Mouse (Mus musculus) midbrain, embryonic 14.5 days (tissue): ENCODE measurements around the gene Atf5. TPM values are rescaled to one million over a fixed set of nuclear protein-coding genes. Genes with fewer than 3 reads are reported as not detected.

ENCODE experiments used
- ATAC-seq: fragments of 200-750 bp; cut with Nextera tagmentation; 2 replicates; pipeline ENCODE4 v1.8.0; 2017; ENCODE audit warnings: moderate number of reproducible peaks, moderate library complexity; ENCODE audit not compliant: low FRiP score, low TSS enrichment
- DNase-seq: peaks from one replicate; pipeline ENCODE4 v3.0.0-alpha.2; 2015
- H3K27ac ChIP-seq: fragments of 300-500 bp; sonication (generic); replicated peaks from 2 replicates; pipeline ENCODE4 v1.5.1; 2014; ENCODE audit warnings: mild to moderate bottlenecking, low read depth, low read length, moderate library complexity
- H3K27me3 ChIP-seq: fragments of 300-500 bp; sonication (generic); 2 replicates; pipeline ENCODE4 v1.6.1; 2014; ENCODE audit warnings: low read length, control low read depth, mixed read lengths; ENCODE audit not compliant: control insufficient read depth, insufficient read depth
- H3K36me3 ChIP-seq: fragments of 300-500 bp; sonication (generic); 2 replicates; pipeline ENCODE4 v1.6.1; 2014; ENCODE audit warnings: low read length, control low read depth; ENCODE audit not compliant: control insufficient read depth, insufficient read depth
- H3K4me1 ChIP-seq: fragments of 300-500 bp; sonication (generic); 2 replicates; pipeline ENCODE4 v1.6.1; 2014; ENCODE audit warnings: mild to moderate bottlenecking, antibody characterized with exemption, low read length, control low read depth; ENCODE audit not compliant: control insufficient read depth, insufficient read depth
- H3K4me2 ChIP-seq: fragments of 300-500 bp; sonication (generic); 2 replicates; pipeline ENCODE4 v1.6.1; 2014; ENCODE audit warnings: mild to moderate bottlenecking, low read length, moderate library complexity
- H3K4me3 ChIP-seq: fragments of 300-500 bp; sonication (generic); replicated peaks from 2 replicates; pipeline ENCODE4 v1.5.1; 2014; ENCODE audit warnings: low read depth, low read length
- H3K9ac ChIP-seq: fragments of 300-500 bp; sonication (generic); replicated peaks from 2 replicates; pipeline ENCODE4 v1.6.1; 2014; ENCODE audit warnings: mild to moderate bottlenecking, low read length, moderate library complexity
- H3K9me3 ChIP-seq: fragments of 300-500 bp; sonication (generic); 2 replicates; pipeline ENCODE4 v1.6.1; 2016; ENCODE audit warnings: low read length, control low read depth, mixed read lengths; ENCODE audit not compliant: control insufficient read depth
- WGBS: fragments of 180-500 bp; shearing (Covaris S2); extraction: QIAGEN DNeasy Blood & Tissue Kit; methylation state at CpG from one replicate; pipeline ENCODE4 v1.1.7; 2014; 5-methylcytosine and 5-hydroxymethylcytosine counted together
- polyA plus RNA-seq: library from polyadenylated mRNA; unstranded; fragments of >200 nt; fragmentation: Nextera tagmentation; extraction: Ambion mirVana; gene quantifications from 2 replicates; pipeline ENCODE4 v1.2.1, GENCODE M21; 2014

Gene Atf5
- polyA plus RNA-seq, 1 experiment from 2014 or later, result 2.2 TPM

DNA sequence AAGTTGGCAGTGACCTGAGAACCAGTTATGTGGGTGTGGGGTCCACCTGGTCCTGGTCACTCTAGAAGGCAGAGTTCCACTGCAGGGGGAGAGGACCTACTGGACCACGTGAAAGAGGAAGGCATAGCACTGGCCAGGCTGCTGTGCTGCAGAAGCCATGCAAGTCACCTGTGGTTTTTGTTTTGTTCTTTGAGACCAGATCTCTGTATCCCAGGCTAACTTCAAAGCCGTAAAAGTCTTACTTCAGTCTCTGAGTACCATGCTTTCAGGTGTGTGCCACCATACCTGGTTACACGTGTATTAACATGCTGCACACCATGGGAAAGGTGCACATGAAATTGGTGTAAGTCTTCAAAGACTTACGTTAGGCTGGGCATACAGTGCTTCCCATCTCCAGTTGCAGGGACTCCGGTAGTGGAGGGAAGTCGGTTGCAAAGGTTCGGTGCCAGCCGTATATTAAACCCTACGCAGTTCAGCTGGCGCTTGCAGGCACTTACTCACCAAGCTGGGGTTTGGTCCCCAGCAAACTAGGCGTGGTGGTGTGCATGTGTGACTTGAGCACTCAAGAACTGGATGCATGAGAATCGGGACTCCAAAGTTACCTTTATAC lies 35.3 kb upstream of the Atf5 start:
- Histone ChIP-seq H3K4me2 (no peak overlapping the region), H3K9ac (no peak overlapping the region), H3K9me3 (no peaks in the 10 kb centered on the region), H3K4me3 (no peak overlapping the region), H3K27ac (no peak overlapping the region), H3K4me1 (peaks cover 40% of the 10 kb centered on the region), H3K36me3 (peaks cover 20% of the 10 kb centered on the region), H3K27me3 (no peaks in the 10 kb centered on the region)
- ATAC-seq (no peak), DNase-seq (no peak)
- 94% methylated on average over 12 of the region's 12 CpGs for WGBS

DNA sequence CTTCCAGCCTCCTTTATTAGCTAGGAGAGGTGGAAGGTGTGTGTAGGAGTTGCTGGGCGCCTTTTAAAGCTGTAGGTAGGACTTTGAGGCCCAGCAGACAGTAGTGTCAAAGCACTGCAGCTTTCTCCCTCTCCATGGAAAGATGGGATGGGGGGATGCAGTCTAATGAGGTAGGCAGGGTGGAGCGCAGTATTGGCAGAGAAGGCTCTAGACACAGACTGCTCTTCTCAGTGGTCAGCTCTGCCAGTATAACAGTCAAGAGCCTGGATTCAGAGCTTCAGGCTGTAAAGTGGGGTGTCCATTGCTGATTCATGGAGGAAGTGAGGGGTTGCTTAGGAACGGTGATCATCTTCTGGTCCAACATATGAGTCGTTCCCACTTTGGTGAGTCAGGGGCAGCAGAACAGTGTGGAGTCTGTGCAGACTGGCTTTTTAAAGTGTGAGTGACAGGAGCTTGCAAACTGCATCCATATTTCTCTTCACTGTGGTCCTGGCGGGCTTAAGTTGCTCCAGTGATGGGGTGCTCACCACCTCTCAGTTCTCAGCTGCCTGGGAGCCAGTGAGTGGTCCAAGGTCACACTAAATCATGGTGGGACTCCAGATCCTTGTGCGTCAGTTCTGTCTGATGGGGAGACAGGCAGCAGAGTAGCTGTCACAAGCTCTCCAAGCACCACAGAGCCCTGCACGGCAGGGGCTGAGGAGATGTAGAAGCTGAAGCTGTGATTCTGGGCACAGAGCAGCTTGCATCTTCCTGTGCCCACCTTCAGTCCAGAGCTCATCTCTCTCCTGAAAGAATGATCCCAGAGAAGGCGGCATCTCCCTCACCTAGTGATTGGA lies 34.5 kb upstream of the Atf5 start:
- DNase-seq (no peak), ATAC-seq (no peak)
- Histone ChIP-seq H3K27me3 (no peaks in the 10 kb centered on the region), H3K4me1 (peaks cover 35% of the 10 kb centered on the region), H3K27ac (peak overlapping the region; percentile 98; the same call in 1 of the 2 replicates), H3K9me3 (no peaks in the 10 kb centered on the region), H3K4me3 (peak overlapping the region; percentile 81), H3K4me2 (peak overlapping the region; percentile 83), H3K36me3 (peaks cover 27% of the 10 kb centered on the region), H3K9ac (peak overlapping the region; percentile 68)
- 80% methylated on average over 8 of the region's 8 CpGs for WGBS

DNA sequence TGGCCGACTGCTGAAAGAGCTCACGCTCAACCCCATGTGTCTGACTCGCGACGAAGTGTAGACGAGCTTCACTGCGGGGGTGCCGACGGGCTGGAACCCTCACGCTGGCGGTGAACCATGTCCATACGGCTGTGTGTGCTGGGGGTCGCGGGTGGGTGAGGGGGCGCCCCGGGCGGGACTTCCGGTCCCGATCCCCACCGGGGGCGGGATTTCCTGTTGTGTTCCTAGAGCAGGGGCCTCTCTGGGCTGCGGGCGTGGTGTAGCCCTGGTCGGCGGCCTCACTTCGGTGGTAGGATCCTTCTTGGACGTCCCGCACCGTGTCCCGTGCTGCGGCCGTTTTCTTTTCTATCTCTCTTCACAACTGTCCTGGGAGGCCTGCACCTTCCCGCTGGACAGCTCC lies 33.7 kb upstream of the Atf5 start:
- Histone ChIP-seq H3K4me2 (peak overlapping the region; percentile 83), H3K4me1 (peaks cover 33% of the 10 kb centered on the region), H3K9ac (peak overlapping the region; percentile 68), H3K27me3 (no peaks in the 10 kb centered on the region), H3K36me3 (peaks cover 36% of the 10 kb centered on the region), H3K4me3 (peak overlapping the region; percentile 81), H3K27ac (peak overlapping the region; percentile 98), H3K9me3 (no peaks in the 10 kb centered on the region)
- WGBS, result under 1% methylated on average over 33 of the region's 33 CpGs
- ATAC-seq, result peak; percentile 41
- peak; percentile 89 for DNase-seq

DNA sequence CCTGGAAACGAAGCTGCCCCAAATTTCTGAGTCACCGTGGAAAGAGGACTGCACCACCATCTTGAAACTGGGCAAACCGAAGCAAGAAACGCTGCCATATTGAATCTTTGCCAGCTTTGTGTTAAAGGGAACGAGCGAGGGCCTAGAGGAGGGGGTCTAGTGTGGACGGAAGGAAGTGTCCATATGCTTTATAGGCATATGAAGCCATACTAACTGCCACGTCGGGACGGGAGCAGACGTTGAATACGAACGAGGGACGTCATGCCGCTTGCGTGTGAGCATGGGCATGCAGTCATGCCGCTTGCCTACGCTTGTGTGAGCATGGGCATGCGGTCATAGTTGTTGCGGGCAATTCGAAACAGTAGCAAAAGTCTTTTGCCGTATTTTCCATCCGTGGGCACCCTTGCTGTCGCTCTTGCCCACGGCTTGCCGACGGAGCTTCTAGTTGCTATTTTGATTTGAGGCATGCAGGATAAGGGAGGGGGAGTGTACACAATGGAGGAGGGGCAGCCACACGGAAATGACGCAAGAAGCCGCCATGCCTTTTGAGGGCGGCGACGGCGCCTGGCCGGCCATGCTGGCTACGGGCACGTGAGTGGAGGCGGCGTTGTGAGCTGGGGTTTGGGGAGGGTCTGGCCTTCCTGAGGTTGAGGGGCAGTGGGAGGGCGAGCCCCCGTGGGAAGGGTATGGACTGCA lies 33.1 kb upstream of the Atf5 start:
- peak; percentile 79 for ATAC-seq
- peak overlapping the region; percentile 81 for H3K4me3 ChIP-seq
- peak overlapping the region; percentile 98 for H3K27ac ChIP-seq
- peak overlapping the region; percentile 83 for H3K4me2 ChIP-seq
- peaks cover 27% of the 10 kb centered on the region for H3K4me1 ChIP-seq
- H3K27me3 ChIP-seq, result no peaks in the 10 kb centered on the region
- H3K9ac ChIP-seq, result peak overlapping the region; percentile 68
- H3K9me3 ChIP-seq, result no peaks in the 10 kb centered on the region
- WGBS, result under 1% methylated on average over 41 of the region's 41 CpGs
- DNase-seq, result peak; percentile 96
- peaks cover 42% of the 10 kb centered on the region for H3K36me3 ChIP-seq

DNA sequence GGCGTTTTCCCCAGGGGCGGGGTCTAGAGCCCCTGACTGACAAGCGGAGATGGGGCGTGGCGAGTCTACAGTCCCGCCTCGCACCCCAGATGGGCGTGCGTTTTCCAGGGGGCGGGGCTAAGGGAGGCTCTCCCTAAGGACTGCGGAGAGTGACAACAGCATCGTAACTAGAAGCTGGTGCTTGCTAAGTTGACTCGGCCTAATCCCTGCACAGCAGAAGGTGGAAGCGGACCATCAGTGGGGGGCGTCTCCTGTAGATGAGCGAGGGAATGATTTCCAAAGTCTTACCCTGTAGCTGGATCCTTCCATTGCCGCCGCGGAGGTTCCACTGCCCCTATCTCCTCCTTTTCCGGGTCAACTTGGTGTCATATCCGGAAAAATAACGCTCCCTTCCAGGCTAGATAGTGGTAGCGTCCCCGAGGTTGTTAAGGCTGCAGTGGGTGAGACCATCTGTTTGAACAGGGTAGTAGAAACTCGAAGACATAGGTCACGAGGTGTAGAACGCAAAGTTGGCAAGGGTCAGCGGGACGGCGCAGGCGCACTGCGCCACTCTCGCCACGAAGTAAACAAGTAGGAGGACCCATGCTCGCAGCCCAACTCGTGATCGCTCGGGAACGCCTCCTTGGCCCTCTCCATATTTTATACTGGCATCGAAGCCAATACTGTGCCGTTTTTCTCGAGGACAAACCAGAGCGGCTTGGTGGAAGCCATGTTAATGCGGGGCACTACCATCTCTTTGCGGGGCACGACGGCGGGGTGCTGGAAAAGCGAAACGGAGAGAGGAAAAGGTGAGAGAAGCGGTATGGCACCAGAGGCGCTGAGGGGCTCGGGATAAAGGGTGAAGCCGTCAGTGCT lies 32.3 kb upstream of the Atf5 start, which contains the start of the genes Akt1s1 and Tbc1d17:
Gene Akt1s1 (plus strand): TSS at position 431 of the 855 bp plus-strand sequence.
Gene Tbc1d17 (minus strand): TSS at position 519 of the 855 bp plus-strand sequence.
- Histone ChIP-seq H3K36me3 (peaks cover 48% of the 10 kb centered on the region), H3K4me2 (peak within 1 kb of the TSS; percentile 83), H3K9me3 (no peaks in the 10 kb centered on the region), H3K9ac (peak within 1 kb of the TSS; percentile 68), H3K4me3 (peak within 1 kb of the TSS; percentile 81), H3K27ac (peak within 1 kb of the TSS; percentile 98), H3K27me3 (no peaks in the 10 kb centered on the region), H3K4me1 (peaks cover 22% of the 10 kb centered on the region)
- DNase-seq (peak; percentile 99), ATAC-seq (peak; percentile 87)
- WGBS, result under 1% methylated on average over 54 of the region's 54 CpGs

DNA sequence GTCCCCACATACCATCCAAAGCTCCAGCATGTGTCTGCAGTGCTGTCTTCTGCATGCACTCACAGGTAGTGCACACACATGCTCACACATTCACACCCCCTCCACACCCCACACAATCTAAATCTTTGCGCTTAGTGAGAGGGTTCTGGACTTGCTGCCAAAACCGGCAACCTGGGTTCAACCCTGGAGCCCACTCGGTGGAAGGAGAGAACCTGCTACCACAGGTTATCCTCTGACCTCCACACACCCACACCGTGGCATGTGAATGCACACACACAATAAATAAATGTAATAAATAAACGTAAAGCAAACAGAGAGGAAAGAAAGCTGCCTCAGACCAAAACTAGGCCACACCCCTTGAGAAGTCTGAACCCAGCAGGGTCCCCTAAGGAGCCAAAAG lies 31.3 kb upstream of the Atf5 start:
- Histone ChIP-seq H3K36me3 (peaks cover 50% of the 10 kb centered on the region), H3K9ac (peak overlapping the region; percentile 48), H3K4me1 (peaks cover 18% of the 10 kb centered on the region), H3K9me3 (no peaks in the 10 kb centered on the region), H3K4me2 (peak overlapping the region; percentile 83), H3K4me3 (peak overlapping the region; percentile 81), H3K27me3 (no peaks in the 10 kb centered on the region), H3K27ac (peak overlapping the region; percentile 98; the same call in 1 of the 2 replicates)
- WGBS, result 82% methylated on average over 5 of the region's 5 CpGs
- no peak for ATAC-seq
- no peak for DNase-seq

DNA sequence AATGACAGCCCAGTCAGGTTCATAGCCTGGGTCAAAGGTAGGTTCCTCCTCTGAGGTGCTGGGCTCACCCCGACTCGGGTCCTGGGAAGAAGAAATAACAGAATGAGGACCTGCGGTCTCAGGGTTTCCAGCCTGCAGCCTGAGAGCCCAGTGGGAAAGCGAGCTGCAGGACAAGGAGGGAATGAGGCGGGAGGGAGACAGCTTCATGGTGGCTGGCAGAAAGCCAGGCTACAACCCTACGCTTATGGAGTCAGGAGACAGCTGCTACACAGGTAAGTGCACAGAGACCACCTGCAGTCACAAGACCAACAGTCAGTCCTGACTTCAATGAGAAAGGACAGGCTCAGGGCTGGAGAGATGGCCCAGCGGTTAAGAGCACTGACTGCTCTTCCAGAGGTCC lies 30.3 kb upstream of the Atf5 start:
- DNase-seq, result no peak
- H3K36me3 ChIP-seq, result peaks cover 54% of the 10 kb centered on the region

DNA sequence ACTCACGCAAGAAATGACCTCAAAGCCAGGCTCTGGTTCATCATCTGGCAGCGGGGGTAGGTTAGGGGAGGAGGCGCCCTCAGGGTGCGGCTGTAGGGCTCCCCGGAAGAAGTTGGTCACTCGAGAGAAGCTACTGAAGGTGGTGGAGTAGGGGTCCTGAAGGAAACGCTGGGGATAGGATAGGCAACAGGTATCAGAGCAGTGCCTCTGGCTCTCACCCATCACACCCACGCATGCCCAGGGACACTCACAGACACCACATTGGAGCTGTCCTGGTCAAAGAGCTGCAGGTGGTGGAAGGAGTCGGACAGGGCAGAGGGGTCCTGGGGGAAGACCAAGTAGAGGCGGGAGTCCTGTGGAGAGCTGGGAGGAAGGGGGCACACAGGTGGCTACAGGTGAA lies 28.5 kb upstream of the Atf5 start:
- DNase-seq, result no peak

More for the DNA sequence above, 30.3 kb upstream of the Atf5 start:
- H3K4me2 ChIP-seq, result no peak overlapping the region
- no peak overlapping the region for H3K27ac ChIP-seq
- H3K9me3 ChIP-seq, result no peaks in the 10 kb centered on the region
- H3K4me1 ChIP-seq, result peaks cover 18% of the 10 kb centered on the region
- H3K9ac ChIP-seq, result no peak overlapping the region
- 91% methylated on average over 7 of the region's 7 CpGs for WGBS
- H3K4me3 ChIP-seq, result no peak overlapping the region
- H3K27me3 ChIP-seq, result no peaks in the 10 kb centered on the region
- no peak for ATAC-seq

More for the DNA sequence above, 28.5 kb upstream of the Atf5 start:
- peaks cover 66% of the 10 kb centered on the region for H3K36me3 ChIP-seq
- H3K9ac ChIP-seq, result no peak overlapping the region
- no peak overlapping the region for H3K4me3 ChIP-seq
- 93% methylated on average over 10 of the region's 10 CpGs for WGBS
- no peaks in the 10 kb centered on the region for H3K9me3 ChIP-seq
- no peak overlapping the region for H3K27ac ChIP-seq
- H3K27me3 ChIP-seq, result peaks cover 9% of the 10 kb centered on the region
- H3K4me2 ChIP-seq, result no peak overlapping the region
- no peak for ATAC-seq
- H3K4me1 ChIP-seq, result peaks cover 12% of the 10 kb centered on the region
